Mouse (Mus musculus) myocyte (in vitro differentiated cells): ENCODE results near the gene Rgr.

Source experiments
- CEBPB ChIP-seq: IDR thresholded peaks from 2 replicates; pipeline ENCODE4 v1.6.1; 2011; ENCODE audit warnings: mild to moderate bottlenecking, moderate library complexity; ENCODE audit not compliant: poor library complexity, insufficient read depth, severe bottlenecking
- E2F4 ChIP-seq: IDR thresholded peaks from one replicate; pipeline ENCODE4 v1.6.1; 2011; ENCODE audit warnings: mild to moderate bottlenecking, control low read depth, moderate library complexity; ENCODE audit not compliant: insufficient read depth
- MAX ChIP-seq: IDR thresholded peaks from one replicate; pipeline ENCODE4 v1.6.1; 2011; ENCODE audit warnings: low read depth, mild to moderate bottlenecking, control low read depth
- MYOD1 ChIP-seq, 3 experiments: IDR thresholded peaks; one replicate each; pipeline ENCODE4 v1.6.1; 2011; ENCODE audit warnings: control low read depth in 2 of 3, low read depth in 2 of 3, mild to moderate bottlenecking in 2 of 3, moderate library complexity in 1 of 3; ENCODE audit not compliant: insufficient read length in 2 of 3, control insufficient read depth in 1 of 3
- MYOG ChIP-seq, 3 experiments: IDR thresholded peaks; one replicate each; pipeline ENCODE4 v1.6.1; 2011; ENCODE audit warnings: control low read depth in 2 of 3, low read depth in 2 of 3, mild to moderate bottlenecking in 2 of 3; ENCODE audit not compliant: insufficient read length in 2 of 3, control insufficient read depth in 1 of 3, insufficient read depth in 1 of 3
- POLR2A ChIP-seq: IDR thresholded peaks from one replicate; pipeline ENCODE4 v1.6.1; 2011; ENCODE audit warnings: low read depth, mild to moderate bottlenecking, control low read depth, moderate library complexity; ENCODE audit not compliant: insufficient read length
- POLR2AphosphoS2 ChIP-seq: IDR thresholded peaks from one replicate; pipeline ENCODE4 v1.6.1; 2011; ENCODE audit warnings: low read depth, control low read depth; ENCODE audit not compliant: insufficient read length
- TCF12 ChIP-seq: IDR thresholded peaks from one replicate; pipeline ENCODE4 v1.6.1; 2011; ENCODE audit warnings: mild to moderate bottlenecking, control low read depth; ENCODE audit not compliant: poor library complexity, insufficient read depth, severe bottlenecking
- USF1 ChIP-seq: IDR thresholded peaks from one replicate; pipeline ENCODE4 v1.6.1; 2011; ENCODE audit warnings: low read depth, mild to moderate bottlenecking, control low read depth, moderate library complexity

GRCm38 (mm10) chr14:37095556-37095955, 46.8 kb upstream of the Rgr start:
- TF ChIP-seq POLR2AphosphoS2: no peak
- no peak for TF ChIP-seq USF1
- TF ChIP-seq POLR2A: no peak
- TF ChIP-seq E2F4: no peak
- TF ChIP-seq TCF12: no peak
- TF ChIP-seq MAX: no peak
- TF ChIP-seq CEBPB: no peak
- no peak for TF ChIP-seq MYOD1 (IDR thresholded peaks at IDR 0.05; ENCODE audit: control insufficient read depth in 1 of 3, insufficient read length in 2 of 3, low read depth in 2 of 3)
- TF ChIP-seq MYOG (IDR thresholded peaks at IDR 0.05; ENCODE audit: control insufficient read depth in 1 of 3, insufficient read depth in 1 of 3, insufficient read length in 2 of 3, low read depth in 2 of 3): no peak
